In genomic region chr8:85481900-85482299, GRCm38 (mm10) we compare ENCODE assay signal across 9 mouse cellular contexts. TPM values are rescaled to one million over a fixed set of nuclear protein-coding genes. Genes with fewer than 3 reads are reported as not detected.
DNase-seq lines count a peak whose midpoint lies in the region; ATAC-seq and TF ChIP-seq lines count a peak whose summit lies in the region.
"Had no signal": no experiment of that assay in that cellular context is flagged by ENCODE, and none has a peak within 500 bp of the region (broad histone marks: within the 10 kb centered on the region; RNA-seq: fewer than 3 reads in every experiment).

No protein-coding gene starts in this region.

- H3K27ac ChIP-seq in heart, embryonic 11.5 days (ENCODE audit: low read depth, low read length) = no peak overlapping the region
- H3K27ac ChIP-seq in lung, embryonic 14.5 days (ENCODE audit: low read depth) = no peak overlapping the region

- H3K9ac ChIP-seq in heart, embryonic 11.5 days (ENCODE audit: low read depth, low read length) = peak overlapping the region; percentile 56; the same call in 1 of the 2 replicates
- H3K9ac ChIP-seq in lung, embryonic 14.5 days = no peak overlapping the region

- peak; percentile 83 for ATAC-seq in frontal cortex, adult (ENCODE audit: low TSS enrichment)
- ATAC-seq in heart, embryonic 11.5 days (replicated peaks; ENCODE audit: insufficient number of reproducible peaks, low FRiP score, low TSS enrichment) = no peak
- peak; percentile 86 for ATAC-seq in lung, embryonic 14.5 days (ENCODE audit: insufficient read depth)

- H3K4me3 ChIP-seq in heart, embryonic 11.5 days (ENCODE audit: low read depth, low read length) = no peak overlapping the region
- H3K4me3 ChIP-seq in lung, embryonic 14.5 days (ENCODE audit: low read depth, low read length) = no peak overlapping the region

- H3K4me1 ChIP-seq in heart, embryonic 11.5 days (ENCODE audit: control insufficient read depth, insufficient read depth, low read length) = no peaks in the 10 kb centered on the region
- no peaks in the 10 kb centered on the region; the same call in 1 of the 2 replicates for H3K4me1 ChIP-seq in lung, embryonic 14.5 days (ENCODE audit: insufficient read depth)

- no peaks in the 10 kb centered on the region for H3K27me3 ChIP-seq in heart, embryonic 11.5 days (ENCODE audit: control insufficient read depth, insufficient read depth, low read length)
- H3K27me3 ChIP-seq in lung, embryonic 14.5 days (ENCODE audit: insufficient read depth, low read length) = no peaks in the 10 kb centered on the region

- WGBS in heart, embryonic 11.5 days (ENCODE audit: insufficient replicate concordance) = 29% methylated on average over 10 of the region's 10 CpGs
- WGBS in lung, embryonic 14.5 days = 18% methylated on average over 10 of the region's 10 CpGs

- H3K9me3 ChIP-seq in heart, embryonic 11.5 days (replicated peaks; ENCODE audit: control insufficient read depth, low read length) = no peaks in the 10 kb centered on the region
- H3K9me3 ChIP-seq in lung, embryonic 14.5 days (ENCODE audit: low read depth, low read length) = no peaks in the 10 kb centered on the region
- H3K9me3 ChIP-seq: G1E had no signal

- no peak; the same call in none of the 2 replicates for TF ChIP-seq CTCF in lung, embryonic 14.5 days (IDR thresholded peaks at IDR 0.05; ENCODE audit: low read depth)

- no peak for DNase-seq in frontal cortex, postnatal 14 days (ENCODE audit: low spot score in 2 of 2)
- peak; percentile 68 for DNase-seq in ZHBTc4 (ENCODE audit: low read depth, low spot score)
- peak; percentile 30 to 59 for DNase-seq in kidney, postnatal 36 days
- DNase-seq in lung, embryonic 14.5 days = peak; percentile 55
- peak; percentile 41 for DNase-seq in retina, postnatal 1 day
- DNase-seq in ovary, adult 18-20 months (ENCODE audit: low spot score) = no peak

- peak overlapping the region; percentile 47 for H3K4me2 ChIP-seq in heart, embryonic 11.5 days
- H3K4me2 ChIP-seq in lung, embryonic 14.5 days = peak overlapping the region; percentile 40

- H3K36me3 ChIP-seq in heart, embryonic 11.5 days (ENCODE audit: control insufficient read depth, insufficient read depth, low read length) = no peaks in the 10 kb centered on the region
- no peaks in the 10 kb centered on the region for H3K36me3 ChIP-seq in lung, embryonic 14.5 days (ENCODE audit: insufficient read depth)
- H3K36me3 ChIP-seq: G1E had no signal

RNA-seq across cellular contexts. Expression of gene Gpt2, which starts 10.5 kb away (rescaled TPM):
- polyA plus RNA-seq in heart, embryonic 11.5 days (2014; fragmentation: Nextera tagmentation; extraction: Ambion mirVana) = 13.6 and 13.9 TPM in 2 replicates
- 22.4 and 24.5 TPM in 2 replicates for polyA plus RNA-seq in lung, embryonic 14.5 days (2014; fragmentation: Nextera tagmentation; extraction: Ambion mirVana)
- polyA plus RNA-seq: G1E had no signal

RNA-seq across cellular contexts. Expression of gene 4921524J17Rik, which starts 49.3 kb away (rescaled TPM):
- polyA plus RNA-seq in heart, embryonic 11.5 days (2014; fragmentation: Nextera tagmentation; extraction: Ambion mirVana) = 67.0 and 73.8 TPM in 2 replicates
- polyA plus RNA-seq in lung, embryonic 14.5 days (2014; fragmentation: Nextera tagmentation; extraction: Ambion mirVana) = 35.0 and 40.0 TPM in 2 replicates

Comparison
In these comparisons a context has a peak if more than half of its experiments do, and no peak if none do; other contexts are left out.
1. DNase-seq: peak in ZHBTc4 (single experiment), kidney, postnatal 36 days (2 of 2), lung, embryonic 14.5 days (single experiment) and retina, postnatal 1 day (single experiment); none in frontal cortex, postnatal 14 days (0 of 2) and ovary, adult 18-20 months (single experiment).